In genomic region chrX:95175978-95176377, GRCm38 (mm10) we compare ENCODE assay signal across 8 mouse cellular contexts. TPM values are rescaled to one million over a fixed set of nuclear protein-coding genes. Genes with fewer than 3 reads are reported as not detected.
DNase-seq lines count a peak whose midpoint lies in the region; ATAC-seq and TF ChIP-seq lines count a peak whose summit lies in the region.
"Had no signal": no experiment of that assay in that cellular context is flagged by ENCODE, and none has a peak within 500 bp of the region (broad histone marks: within the 10 kb centered on the region; RNA-seq: fewer than 3 reads in every experiment).

No protein-coding gene starts in this region.

- no peak overlapping the region for H3K4me3 ChIP-seq in midbrain, postnatal 0 days (ENCODE audit: low read depth, low read length)
- H3K4me3 ChIP-seq in midbrain, embryonic 11.5 days (ENCODE audit: low read depth, low read length) = no peak overlapping the region
- H3K4me3 ChIP-seq in limb, embryonic 11.5 days (ENCODE audit: low read depth, low read length) = no peak overlapping the region
- H3K4me3 ChIP-seq: stomach, embryonic 15.5 days had no signal

- H3K4me1 ChIP-seq in midbrain, postnatal 0 days (ENCODE audit: insufficient read depth, low read length) = no peaks in the 10 kb centered on the region
- H3K4me1 ChIP-seq in midbrain, embryonic 11.5 days (ENCODE audit: control insufficient read depth, insufficient read depth, low read length) = no peaks in the 10 kb centered on the region
- no peaks in the 10 kb centered on the region for H3K4me1 ChIP-seq in limb, embryonic 11.5 days (ENCODE audit: control insufficient read depth, insufficient read depth, low read length)
- H3K4me1 ChIP-seq: stomach, embryonic 15.5 days had no signal

- TF ChIP-seq CTCF in midbrain, postnatal 0 days (IDR thresholded peaks at IDR 0.05) = peak; percentile 72

- no peaks in the 10 kb centered on the region for H3K27me3 ChIP-seq in midbrain, postnatal 0 days (ENCODE audit: insufficient read depth, low read length)
- no peaks in the 10 kb centered on the region for H3K27me3 ChIP-seq in midbrain, embryonic 11.5 days (ENCODE audit: control insufficient read depth, insufficient read depth, low read length)
- H3K27me3 ChIP-seq in limb, embryonic 11.5 days (ENCODE audit: control insufficient read depth, insufficient read depth, low read length) = no peaks in the 10 kb centered on the region
- H3K27me3 ChIP-seq: stomach, embryonic 15.5 days had no signal

- H3K4me2 ChIP-seq in midbrain, postnatal 0 days (ENCODE audit: low read depth, low read length, poor library complexity, severe bottlenecking) = no peak overlapping the region
- H3K4me2 ChIP-seq in midbrain, embryonic 11.5 days = no peak overlapping the region
- no peak overlapping the region for H3K4me2 ChIP-seq in limb, embryonic 11.5 days (ENCODE audit: low read depth, severe bottlenecking)
- H3K4me2 ChIP-seq: stomach, embryonic 15.5 days had no signal

- H3K36me3 ChIP-seq in midbrain, postnatal 0 days (ENCODE audit: insufficient read depth, low read length) = no peaks in the 10 kb centered on the region
- no peaks in the 10 kb centered on the region for H3K36me3 ChIP-seq in midbrain, embryonic 11.5 days (ENCODE audit: control insufficient read depth, insufficient read depth, low read length)
- H3K36me3 ChIP-seq in limb, embryonic 11.5 days (ENCODE audit: control insufficient read depth, insufficient read depth, low read length) = no peaks in the 10 kb centered on the region
- H3K36me3 ChIP-seq: stomach, embryonic 15.5 days had no signal

- H3K9me3 ChIP-seq in midbrain, postnatal 0 days (ENCODE audit: low read length) = no peaks in the 10 kb centered on the region
- no peaks in the 10 kb centered on the region for H3K9me3 ChIP-seq in midbrain, embryonic 11.5 days (ENCODE audit: control insufficient read depth, low read length)
- H3K9me3 ChIP-seq in limb, embryonic 11.5 days (ENCODE audit: control insufficient read depth, low read length) = no peaks in the 10 kb centered on the region
- H3K9me3 ChIP-seq: stomach, embryonic 15.5 days had no signal

- ATAC-seq in midbrain, postnatal 0 days (ENCODE audit: low FRiP score) = no peak
- ATAC-seq in midbrain, embryonic 11.5 days (ENCODE audit: low FRiP score) = no peak
- no peak for ATAC-seq in limb, embryonic 11.5 days (ENCODE audit: insufficient number of reproducible peaks, low FRiP score, low TSS enrichment, low read depth)

- no peak overlapping the region for H3K27ac ChIP-seq in midbrain, postnatal 0 days (ENCODE audit: low read depth, low read length)
- H3K27ac ChIP-seq in midbrain, embryonic 11.5 days (ENCODE audit: low read depth, low read length) = no peak overlapping the region
- no peak overlapping the region for H3K27ac ChIP-seq in limb, embryonic 11.5 days (replicated peaks; ENCODE audit: low read depth, low read length)
- H3K27ac ChIP-seq: stomach, embryonic 15.5 days had no signal

- no peak overlapping the region for H3K9ac ChIP-seq in midbrain, postnatal 0 days (replicated peaks; ENCODE audit: low read length, poor library complexity, severe bottlenecking)
- H3K9ac ChIP-seq in midbrain, embryonic 11.5 days (ENCODE audit: low read length) = no peak overlapping the region
- H3K9ac ChIP-seq in limb, embryonic 11.5 days (ENCODE audit: low read length) = no peak overlapping the region
- H3K9ac ChIP-seq: stomach, embryonic 15.5 days had no signal

- no peak for DNase-seq in midbrain, postnatal 0 days (ENCODE audit: low spot score)
- DNase-seq in midbrain, embryonic 11.5 days (ENCODE audit: low spot score, missing footprints) = no peak
- DNase-seq in ZHBTc4 (ENCODE audit: low read depth, low spot score) = peak; percentile 66
- DNase-seq in cerebellum, adult 8-10 months = peak; percentile 59
- DNase-seq in heart, adult 9 months (ENCODE audit: low spot score in 2 of 2) = peak; percentile 2 to 30
- peak; percentile 47 for DNase-seq in limb, embryonic 11.5 days (ENCODE audit: low spot score)
- peak; percentile 41 for DNase-seq in right cerebral cortex, postnatal 25 days

- WGBS in midbrain, postnatal 0 days = 27% methylated on average over 3 of the region's 3 CpGs
- WGBS in midbrain, embryonic 11.5 days = 19% methylated on average over 3 of the region's 3 CpGs
- WGBS in limb, embryonic 11.5 days = 18% methylated on average over 3 of the region's 3 CpGs

RNA-seq across cellular contexts. Expression of gene Arhgef9, which starts 20.7 kb away (rescaled TPM):
- 61.1 and 73.3 TPM in 2 replicates for total RNA-seq in midbrain, postnatal 0 days (2014; rRNA removed)
- polyA plus RNA-seq in midbrain, postnatal 0 days (2015; fragmentation: Nextera tagmentation; extraction: Ambion mirVana) = 29.8 and 31.6 TPM in 2 replicates
- 11.6 and 13.7 TPM in 2 replicates for polyA plus RNA-seq in midbrain, embryonic 11.5 days (2014; fragmentation: Nextera tagmentation; extraction: Ambion mirVana)
- 10.2 and 11.3 TPM in 2 replicates for polyA plus RNA-seq in limb, embryonic 11.5 days (2014; fragmentation: Nextera tagmentation; extraction: Ambion mirVana)

Comparison
In these comparisons a context has a peak if more than half of its experiments do, and no peak if none do; other contexts are left out.
1. DNase-seq: peak in ZHBTc4 (single experiment), cerebellum, adult 8-10 months (single experiment), heart, adult 9 months (2 of 2), limb, embryonic 11.5 days (single experiment) and right cerebral cortex, postnatal 25 days (single experiment); none in midbrain, postnatal 0 days (single experiment) and midbrain, embryonic 11.5 days (single experiment).